Mouse (Mus musculus): Measurements from ENCODE around the gene Whrn.
A peak's percentile ranks its signal among the peaks of the same experiment; 100 is the strongest.

- peak; percentile 63; the same call in 1 of the 2 replicates for TF ChIP-seq CTCF (IDR thresholded peaks at IDR 0.05; ENCODE audit: extremely low read depth, insufficient read depth, insufficient read length, insufficient replicate concordance)
- TF ChIP-seq POLR2A (IDR thresholded peaks at IDR 0.05; ENCODE audit: low read depth, low read length), result no peak
Measured at GRCm38 (mm10) chr4:63480098-63480844, 15.5 kb downstream of the Whrn start.

Measured in spleen, adult 2 months (tissue).